Mouse (Mus musculus) MEL (cell line): ENCODE data around the gene Opa3. TPM values are rescaled to one million over a fixed set of nuclear protein-coding genes. Genes with fewer than 3 reads are reported as not detected.

Experiments
- DNase-seq: peaks from one replicate; pipeline ENCODE4 v3.0.0; 2011; ENCODE audit warnings: low read depth, low spot score
- H3K27ac ChIP-seq: 2 replicates; pipeline ENCODE4 v1.5.1; 2012; ENCODE audit warnings: low read depth, mild to moderate bottlenecking, control low read depth, low read length, moderate library complexity; ENCODE audit not compliant: control insufficient read depth
- H3K27me3 ChIP-seq, 2 experiments: fragments of 150-350 bp in 1 of 2; sonication (generic) in 1 of 2; 2 replicates each; pipeline ENCODE4 v1.6.1; 2012; ENCODE audit warnings: low read length in 2 of 2, mild to moderate bottlenecking in 2 of 2, improper control_type of control experiment in 1 of 2, moderate library complexity in 1 of 2; ENCODE audit not compliant: insufficient read depth in 2 of 2, control insufficient read depth in 1 of 2
- H3K36me3 ChIP-seq, 2 experiments: 2 replicates each; pipeline ENCODE4 v1.6.1; 2012 to 2014; ENCODE audit warnings: low read length in 2 of 2, improper control_type of control experiment in 1 of 2, inconsistent platforms in 1 of 2, mild to moderate bottlenecking in 1 of 2; ENCODE audit not compliant: insufficient read depth in 2 of 2, control insufficient read depth in 1 of 2
- H3K4me1 ChIP-seq, 2 experiments: fragments of 150-350 bp in 1 of 2; sonication (generic) in 1 of 2; 2 replicates each; pipeline ENCODE4 v1.6.1; 2012; ENCODE audit warnings: low read length in 2 of 2, improper control_type of control experiment in 1 of 2, mild to moderate bottlenecking in 1 of 2; ENCODE audit not compliant: insufficient read depth in 2 of 2, control insufficient read depth in 1 of 2
- H3K4me3 ChIP-seq, 2 experiments: fragments of 150-350 bp in 1 of 2; sonication (generic) in 1 of 2; 2 replicates each; pipeline ENCODE4 v1.5.1; 2012; ENCODE audit warnings: low read depth in 2 of 2, low read length in 2 of 2, mild to moderate bottlenecking in 2 of 2, moderate library complexity in 2 of 2, control low read depth in 1 of 2, improper control_type of control experiment in 1 of 2; ENCODE audit not compliant: control insufficient read depth in 1 of 2, insufficient read depth in 1 of 2
- H3K79me2 ChIP-seq: 2 replicates; pipeline ENCODE4 v1.6.1; 2012; ENCODE audit warnings: mild to moderate bottlenecking, low read length, moderate library complexity; ENCODE audit not compliant: control insufficient read depth, poor library complexity, insufficient read depth
- H3K9ac ChIP-seq: 2 replicates; pipeline ENCODE4 v1.6.1; 2012; ENCODE audit warnings: low read depth, mild to moderate bottlenecking, control low read depth, low read length, moderate library complexity; ENCODE audit not compliant: control insufficient read depth, poor library complexity, severe bottlenecking
- H3K9me3 ChIP-seq: fragments of 150-350 bp; sonication (generic); replicated peaks from 2 replicates; pipeline ENCODE4 v1.6.1; 2012; ENCODE audit warnings: mild to moderate bottlenecking, low read length, improper control_type of control experiment, moderate library complexity; ENCODE audit not compliant: insufficient read depth
- BHLHE40 ChIP-seq: IDR thresholded peaks from 2 replicates; pipeline ENCODE4 v1.6.1; 2012; ENCODE audit warnings: low read depth, mild to moderate bottlenecking, inconsistent platforms, low read length, improper control_type of control experiment, borderline replicate concordance
- CHD2 ChIP-seq: IDR thresholded peaks from 2 replicates; pipeline ENCODE4 v1.6.1; 2011; ENCODE audit warnings: low read length, improper control_type of control experiment
- CTCF ChIP-seq, 3 experiments: IDR thresholded peaks in 2 of 3; conservative IDR thresholded peaks in 1 of 3; 2 replicates each; pipeline ENCODE4 v1.5.1; 2011 to 2012; ENCODE audit warnings: low read length in 3 of 3, low read depth in 2 of 3, mild to moderate bottlenecking in 2 of 3, improper control_type of control experiment in 1 of 3, inconsistent platforms in 1 of 3, mixed read lengths in 1 of 3, moderate library complexity in 1 of 3; ENCODE audit not compliant: control insufficient read depth in 1 of 3, insufficient read depth in 1 of 3, poor library complexity in 1 of 3, severe bottlenecking in 1 of 3
- E2F4 ChIP-seq: IDR thresholded peaks from 2 replicates; pipeline ENCODE4 v1.6.1; 2011; ENCODE audit warnings: low read depth, low read length, improper control_type of control experiment, borderline replicate concordance
- ELF1 ChIP-seq: IDR thresholded peaks from 2 replicates; pipeline ENCODE4 v1.6.1; 2014; ENCODE audit warnings: low read depth, mild to moderate bottlenecking, inconsistent platforms, low read length, improper control_type of control experiment, moderate library complexity
- GATA1 ChIP-seq: IDR thresholded peaks from 2 replicates; pipeline ENCODE4 v1.6.1; 2011; ENCODE audit warnings: low read depth, low read length, improper control_type of control experiment
- KAT2A ChIP-seq: conservative IDR thresholded peaks from 2 replicates; pipeline ENCODE4 v1.6.1; 2012; ENCODE audit warnings: low read depth, low read length, improper control_type of control experiment, inconsistent platforms
- MAFK ChIP-seq: IDR thresholded peaks from 2 replicates; pipeline ENCODE4 v1.6.1; 2011; ENCODE audit warnings: low read depth, mild to moderate bottlenecking, low read length, improper control_type of control experiment, borderline replicate concordance
- MAX ChIP-seq: IDR thresholded peaks from 2 replicates; pipeline ENCODE4 v1.6.1; 2011; ENCODE audit warnings: low read length, improper control_type of control experiment
- MAZ ChIP-seq: IDR thresholded peaks from 2 replicates; pipeline ENCODE4 v1.6.1; 2012; ENCODE audit warnings: low read depth, mild to moderate bottlenecking, inconsistent platforms, low read length, improper control_type of control experiment
- MXI1 ChIP-seq: IDR thresholded peaks from 2 replicates; pipeline ENCODE4 v1.6.1; 2011; ENCODE audit warnings: mild to moderate bottlenecking, low read depth, low read length, improper control_type of control experiment
- MYC ChIP-seq: IDR thresholded peaks from 2 replicates; pipeline ENCODE4 v1.6.1; 2011; ENCODE audit warnings: low read depth, mild to moderate bottlenecking, low read length, improper control_type of control experiment, moderate library complexity
- NRF1 ChIP-seq: IDR thresholded peaks from 2 replicates; pipeline ENCODE4 v1.6.1; 2014; ENCODE audit warnings: low read depth, mild to moderate bottlenecking, inconsistent platforms, low read length, improper control_type of control experiment, moderate library complexity; ENCODE audit not compliant: poor library complexity, insufficient read depth, severe bottlenecking
- POLR2AphosphoS2 ChIP-seq: IDR thresholded peaks from 2 replicates; pipeline ENCODE4 v1.6.1; 2011; ENCODE audit warnings: low read length, improper control_type of control experiment
- POLR2AphosphoS5 ChIP-seq: IDR thresholded peaks from 2 replicates; pipeline ENCODE4 v1.6.1; 2012; ENCODE audit warnings: low read depth, borderline replicate concordance, mild to moderate bottlenecking, inconsistent platforms, low read length, moderate library complexity, mixed read lengths
- RAD21 ChIP-seq: IDR thresholded peaks from 2 replicates; pipeline ENCODE4 v1.6.1; 2011; ENCODE audit warnings: mild to moderate bottlenecking, low read depth, low read length, improper control_type of control experiment
- RCOR1 ChIP-seq: IDR thresholded peaks from 2 replicates; pipeline ENCODE4 v1.6.1; 2012; ENCODE audit warnings: low read depth, mild to moderate bottlenecking, inconsistent platforms, low read length, improper control_type of control experiment
- SMC3 ChIP-seq: IDR thresholded peaks from 2 replicates; pipeline ENCODE4 v1.6.1; 2011; ENCODE audit warnings: low read depth, low read length, improper control_type of control experiment
- TAL1 ChIP-seq: IDR thresholded peaks from 2 replicates; pipeline ENCODE4 v1.6.1; 2012; ENCODE audit warnings: mild to moderate bottlenecking, inconsistent platforms, low read length, moderate library complexity, mixed read lengths
- USF1 ChIP-seq: IDR thresholded peaks from 2 replicates; pipeline ENCODE4 v1.6.1; 2014; ENCODE audit warnings: low read depth, mild to moderate bottlenecking, inconsistent platforms, low read length, improper control_type of control experiment, moderate library complexity
- ZC3H11A ChIP-seq: IDR thresholded peaks from 2 replicates; pipeline ENCODE4 v1.6.1; 2012; ENCODE audit warnings: low read depth, mild to moderate bottlenecking, inconsistent platforms, low read length, improper control_type of control experiment
- ZMIZ1 ChIP-seq: IDR thresholded peaks from 2 replicates; pipeline ENCODE4 v1.6.1; 2012; ENCODE audit warnings: low read depth, mild to moderate bottlenecking, inconsistent platforms, low read length, improper control_type of control experiment, moderate library complexity
- ZNF384 ChIP-seq: IDR thresholded peaks from 2 replicates; pipeline ENCODE4 v1.6.1; 2012; ENCODE audit warnings: low read depth, mild to moderate bottlenecking, inconsistent platforms, low read length, improper control_type of control experiment
- polyA plus RNA-seq, 2 experiments: library from polyadenylated mRNA; stranded (reverse) in 1 of 2; unstranded in 1 of 2; fragments of >175 nt in 1 of 2; fragments of >200 nt in 1 of 2; gene quantifications; 2 replicates each; pipeline versions ENCODE4 v1.2.1 to v1.2.4; 2012; ENCODE audit warnings: low replicate concordance in 2 of 2, low read depth in 1 of 2; ENCODE audit not compliant: insufficient read length in 2 of 2, insufficient read depth in 1 of 2, missing spikeins in 1 of 2
- total RNA-seq: library from RNA; depleted of rRNA; stranded (reverse); fragments of 300-350 nt; gene quantifications from 2 replicates; pipeline ENCODE4 v1.2.3, GENCODE M21; 2012

The Opa3 gene
- total and polyA plus RNA-seq, 3 experiments = 18.5 to 85.4 (median 37.2) TPM

DNA sequence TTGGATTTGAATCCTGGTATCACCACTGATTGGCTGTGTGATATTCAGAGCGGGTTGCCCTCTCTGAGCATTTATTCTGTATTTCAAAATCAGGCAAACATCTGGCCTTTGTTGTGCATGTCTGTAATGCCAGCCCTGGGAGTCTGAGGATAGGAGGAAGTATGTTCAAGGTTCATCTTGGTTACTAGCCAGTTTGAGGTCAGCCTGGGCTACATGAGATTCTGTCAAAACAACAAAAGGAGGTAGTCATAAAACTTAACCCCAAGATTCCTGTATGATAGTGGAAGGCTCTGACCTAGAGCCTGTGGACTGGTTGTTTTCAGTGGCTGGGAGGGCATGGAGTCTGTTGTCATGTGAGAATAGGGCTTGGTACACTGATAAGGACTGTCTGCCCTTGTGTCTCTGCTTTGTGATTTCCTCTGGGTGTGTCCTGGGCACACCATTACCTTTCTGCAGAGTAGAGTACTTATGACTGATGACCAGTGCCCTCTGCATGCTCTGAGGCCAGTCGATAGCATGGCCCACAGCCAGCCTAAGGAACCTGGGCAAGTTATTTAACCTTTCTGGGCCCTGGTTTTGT is 7.0 kb downstream of the Opa3 start (continued):
- TF ChIP-seq BHLHE40 (peak; percentile 79; the same call in 1 of the 2 replicates), POLR2AphosphoS2 (no peak), KAT2A (no peak), CTCF (IDR thresholded peaks at IDR 0.05 in 2 of 3, conservative IDR thresholded peaks at IDR 0.05 in 1 of 3; ENCODE audit: control insufficient read depth in 1 of 3, insufficient read depth in 1 of 3, low read depth in 2 of 3, low read length in 3 of 3, poor library complexity in 1 of 3, severe bottlenecking in 1 of 3) (no peak), ZNF384 (no peak), E2F4 (no peak), MAX (no peak), TAL1 (peak; percentile 51)

DNA sequence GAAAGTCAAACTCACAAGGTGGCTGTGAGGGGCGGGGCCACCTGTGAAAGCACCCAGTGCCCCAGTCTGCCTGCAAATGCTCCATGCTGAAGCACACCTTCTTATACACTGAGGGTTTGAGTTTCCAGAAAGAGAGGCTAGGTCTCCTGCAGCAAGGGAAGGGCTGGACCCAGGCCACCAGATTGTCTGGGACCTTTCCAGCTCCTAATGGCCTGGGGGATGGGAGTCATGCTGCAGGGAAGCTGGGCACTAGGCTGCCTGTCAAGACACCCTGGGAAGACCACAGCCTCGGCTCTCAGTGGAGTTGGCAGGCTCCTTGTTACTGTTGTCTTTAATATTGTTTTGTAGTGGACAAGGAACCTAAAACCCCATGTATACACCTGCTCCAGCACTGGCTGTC is 8.3 kb downstream of the Opa3 start:
- H3K9me3 ChIP-seq = no peaks in the 10 kb centered on the region
- TF ChIP-seq NRF1 (no peak), MYC (no peak), RAD21 (no peak), BHLHE40 (no peak), SMC3 (no peak), MXI1 (no peak), POLR2AphosphoS5 (no peak)
- TF ChIP-seq, all 39 proteins: peak for 0
- Histone ChIP-seq H3K36me3 (peaks cover 0 to 8% of the 10 kb centered on the region in 2 experiments; a peak in 3 of 4 replicates), H3K79me2 (peaks cover 38% of the 10 kb centered on the region), H3K9ac (no peak overlapping the region), H3K27ac (no peak overlapping the region), H3K27me3 (no peaks in the 10 kb centered on the region), H3K4me3 (no peak overlapping the region), H3K4me1 (peaks cover 4 to 16% of the 10 kb centered on the region in 2 experiments; a peak in 3 of 4 replicates)
- DNase-seq = no peak

DNA sequence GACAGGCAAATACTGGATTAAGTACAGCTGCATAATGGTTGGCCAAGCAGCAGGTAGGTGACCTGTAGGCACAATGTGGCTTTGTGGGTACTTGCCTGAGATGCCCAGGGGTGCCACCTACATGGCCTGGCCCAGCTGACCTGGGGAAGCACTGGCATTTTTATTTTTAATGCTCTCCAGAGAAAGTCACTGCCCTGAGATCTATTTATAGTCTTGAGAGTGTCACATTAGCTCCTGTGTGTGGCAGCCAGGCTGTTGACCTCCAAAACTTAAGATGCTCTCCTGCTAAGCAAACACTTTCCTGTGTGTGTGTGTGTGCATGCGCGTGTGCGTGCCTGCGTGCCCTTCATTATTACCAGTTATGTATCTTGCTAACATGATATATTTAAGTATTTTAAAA is 10.2 kb downstream of the Opa3 start:
- TF ChIP-seq RCOR1 (no peak), ZMIZ1 (no peak), MAZ (no peak), MAFK (no peak), USF1 (no peak), ELF1 (no peak), ZC3H11A (no peak), CTCF (IDR thresholded peaks at IDR 0.05 in 2 of 3, conservative IDR thresholded peaks at IDR 0.05 in 1 of 3; ENCODE audit: control insufficient read depth in 1 of 3, insufficient read depth in 1 of 3, low read depth in 2 of 3, low read length in 3 of 3, poor library complexity in 1 of 3, severe bottlenecking in 1 of 3) (no peak), GATA1 (no peak), CHD2 (no peak)
- H3K36me3 ChIP-seq = peaks cover 0 to 8% of the 10 kb centered on the region in 2 experiments; a peak in 3 of 4 replicates
- peaks cover 24% of the 10 kb centered on the region for H3K79me2 ChIP-seq
- H3K27ac ChIP-seq = no peak overlapping the region
- no peak overlapping the region for H3K4me3 ChIP-seq
- H3K9ac ChIP-seq = no peak overlapping the region
- no peaks in the 10 kb centered on the region for H3K27me3 ChIP-seq
- no peaks in the 10 kb centered on the region for H3K9me3 ChIP-seq
- DNase-seq = no peak
- H3K4me1 ChIP-seq = peaks cover 4 to 16% of the 10 kb centered on the region in 2 experiments; a peak in 3 of 4 replicates
